Mouse (Mus musculus) gastrocnemius, adult 8-10 months (tissue): ENCODE results near the gene Pde7b. TPM values are rescaled to one million over a fixed set of nuclear protein-coding genes. Genes with fewer than 3 reads are reported as not detected.
"Not testable (repeated sequence)": the region's sequence is repeated elsewhere in the genome, so short reads cannot be mapped to it uniquely, and the experiment has no call there.

Source experiments
- DNase-seq, 2 experiments: peaks; one replicate each; pipeline ENCODE4 v3.0.0; 2022; ENCODE audit warnings: low spot score in 2 of 2
- total RNA-seq, 4 experiments: library from RNA; stranded (reverse); gene quantifications; 2 replicates each; pipeline ENCODE4 v1.2.4; 2022

Pde7b gene
- total RNA-seq, 4 experiments from 2014 or later = 33.5 to 43.1 (median 41.2) TPM

- DNase-seq = peak in 1 of 2 experiments; percentile 21
These were observed 174.1 kb downstream of the Pde7b start for GRCm38 (mm10) chr10:20550771-20551170.

DNA sequence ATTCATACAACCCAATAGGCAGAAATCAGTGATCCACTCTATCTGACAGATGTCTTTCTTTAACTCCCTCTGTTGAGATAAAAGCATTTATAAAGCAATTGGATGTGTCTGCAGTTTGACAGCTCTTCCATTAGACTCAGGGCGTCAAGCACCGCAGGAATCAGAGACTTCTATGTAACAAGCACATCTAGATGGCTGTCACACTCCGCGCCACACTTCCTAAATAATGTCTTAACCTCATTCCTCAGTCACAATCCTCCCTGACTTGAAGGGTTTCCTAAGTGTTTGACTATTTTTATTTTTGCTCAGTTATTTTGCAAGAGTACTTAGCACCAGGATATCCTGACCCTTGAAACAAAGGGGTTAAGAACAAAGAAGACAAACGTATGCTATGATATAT is 174.7 kb downstream of the Pde7b start:
- no peak for DNase-seq

- DNase-seq = peak in 1 of 2 experiments; percentile 13
These were observed 175.8 kb downstream of the Pde7b start for GRCm38 (mm10) chr10:20548833-20549710.

DNA sequence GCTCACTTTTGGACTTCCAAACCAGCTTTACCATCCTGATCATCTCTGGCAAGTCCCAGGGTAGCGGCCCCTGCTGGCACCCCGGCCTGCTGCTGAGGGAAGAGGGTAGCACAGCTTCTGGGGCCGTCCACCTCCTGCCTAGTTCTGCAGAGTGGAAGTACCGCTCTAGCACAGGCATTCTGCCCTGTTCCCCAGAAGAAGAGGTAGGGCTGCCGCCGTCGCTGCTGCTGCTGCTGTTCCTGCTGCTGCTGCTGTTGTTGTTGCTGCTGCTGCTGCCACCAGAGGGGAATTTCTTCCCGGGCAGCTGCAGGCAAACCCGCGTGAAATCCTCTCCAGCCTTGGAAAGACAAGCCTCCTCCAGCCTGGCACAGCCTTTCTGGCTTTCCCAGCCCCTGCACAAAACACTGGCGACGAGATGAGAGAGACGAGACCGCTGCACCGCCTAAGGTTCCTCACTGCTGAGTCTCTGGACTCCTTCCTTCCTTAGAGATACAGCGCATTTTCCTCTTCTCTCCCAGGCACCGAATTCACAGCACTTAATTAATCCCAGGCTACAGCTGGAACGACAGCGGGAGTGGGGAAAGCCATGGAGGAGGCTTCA is 176.8 kb downstream of the Pde7b start:
- DNase-seq = peak in 1 of 2 experiments; percentile 8

DNA sequence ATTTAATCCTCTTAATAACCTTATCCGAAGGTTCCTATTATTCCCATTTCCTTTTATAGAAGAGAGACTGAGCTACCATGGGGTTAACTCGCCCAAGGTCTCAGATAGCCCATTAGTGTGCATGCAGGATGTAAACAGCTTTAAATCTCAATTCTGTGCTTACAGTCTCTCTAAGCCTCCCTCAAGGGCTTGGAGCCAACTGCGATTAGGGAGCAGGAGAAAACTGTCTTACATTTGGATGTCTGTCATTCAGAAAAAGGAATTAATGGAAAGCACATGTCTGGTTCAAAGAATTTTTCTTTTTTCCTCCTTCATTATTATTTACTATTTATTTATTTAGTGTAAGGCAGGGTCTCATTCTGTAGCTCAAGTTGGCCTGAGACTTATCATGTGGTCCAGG is 181.8 kb downstream of the Pde7b start:
- DNase-seq = no peak

GRCm38 (mm10) chr10:20533811-20534210 is 191.1 kb downstream of the Pde7b start:
- no peak for DNase-seq

DNA sequence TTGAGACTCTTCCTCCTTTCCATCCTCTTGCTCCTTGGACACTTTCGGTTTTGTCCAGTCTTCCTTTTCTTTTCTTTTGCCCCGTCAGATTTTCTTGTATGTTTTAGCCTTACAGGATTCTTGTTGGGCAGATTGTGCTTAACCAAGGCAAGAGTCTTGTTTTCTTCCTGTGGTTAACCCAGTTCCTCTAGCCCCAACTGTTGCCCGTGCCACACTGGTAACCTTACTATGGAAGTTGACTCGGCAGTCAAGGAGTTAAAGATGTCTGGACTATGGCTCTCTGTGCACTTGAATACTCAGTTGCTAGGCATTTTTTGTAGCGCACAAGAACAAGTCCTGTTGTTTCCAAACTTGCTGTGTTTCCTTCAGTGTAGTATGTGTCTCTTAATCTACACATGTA is 193.0 kb downstream of the Pde7b start:
- DNase-seq = no peak

DNA sequence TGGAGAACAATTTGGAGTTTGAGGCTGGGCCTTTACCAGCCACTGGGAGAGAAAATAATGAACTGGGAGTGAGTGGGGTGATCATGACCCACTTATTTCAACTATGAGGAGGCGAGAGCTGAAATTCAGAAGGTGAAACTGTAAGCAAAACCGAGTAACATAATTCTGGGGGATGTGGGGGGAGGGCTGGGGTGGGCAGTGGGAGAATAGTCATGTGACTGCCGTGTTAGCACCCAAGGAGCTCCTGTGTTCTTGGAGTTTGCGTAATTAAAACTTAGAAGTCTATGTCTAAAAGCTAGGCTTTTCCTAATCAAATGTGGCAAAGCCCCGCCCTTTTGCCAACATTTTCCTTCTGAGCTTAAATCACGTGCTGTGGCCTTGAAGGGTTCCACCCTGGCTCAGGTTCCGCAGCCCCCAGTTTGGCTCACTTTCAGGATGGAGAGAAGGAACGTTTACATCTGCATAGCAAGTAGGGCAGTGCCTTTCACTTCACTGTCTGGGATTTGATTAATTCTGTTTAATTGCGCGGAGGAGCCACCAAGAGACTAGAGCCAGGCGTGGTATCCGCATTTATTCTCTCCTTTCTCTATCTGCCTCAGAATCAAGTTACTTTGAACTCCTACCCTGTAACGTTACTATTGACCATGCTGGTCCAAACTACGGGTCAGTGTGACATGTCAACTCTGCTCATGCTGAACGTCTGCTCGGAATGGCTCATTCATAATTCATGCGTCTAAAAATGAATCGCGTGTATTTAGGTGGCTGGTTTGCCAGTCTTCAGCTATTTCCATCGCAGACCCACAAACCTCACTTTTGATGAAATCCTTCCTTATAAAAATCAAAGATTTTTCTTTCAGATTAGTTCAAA is 196.1 kb downstream of the Pde7b start:
- no peak for DNase-seq

GRCm38 (mm10) chr10:20527737-20528136 is 197.1 kb downstream of the Pde7b start:
- no peak for DNase-seq

DNA sequence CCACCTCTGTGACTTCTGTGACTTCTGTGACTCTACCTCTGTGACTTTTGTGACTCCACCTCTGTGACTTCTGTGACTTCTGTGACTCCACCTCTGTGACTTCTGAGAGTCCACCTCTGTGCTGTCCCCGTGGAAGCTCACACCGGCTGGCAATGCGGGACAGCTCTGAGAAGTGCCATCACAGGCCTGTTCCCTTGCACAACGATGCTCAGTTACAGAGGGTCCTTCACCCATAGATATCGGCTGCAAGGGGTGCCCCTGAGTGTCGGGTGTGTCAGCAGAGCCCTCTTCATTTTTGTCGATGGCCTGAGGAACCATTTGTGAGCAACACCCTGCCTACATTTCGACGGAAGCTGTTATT is 206.4 kb downstream of the Pde7b start:
- DNase-seq = no peak

- DNase-seq = not testable (repeated sequence)
These were observed 206.9 kb downstream of the Pde7b start for GRCm38 (mm10) chr10:20517756-20518528.

DNA sequence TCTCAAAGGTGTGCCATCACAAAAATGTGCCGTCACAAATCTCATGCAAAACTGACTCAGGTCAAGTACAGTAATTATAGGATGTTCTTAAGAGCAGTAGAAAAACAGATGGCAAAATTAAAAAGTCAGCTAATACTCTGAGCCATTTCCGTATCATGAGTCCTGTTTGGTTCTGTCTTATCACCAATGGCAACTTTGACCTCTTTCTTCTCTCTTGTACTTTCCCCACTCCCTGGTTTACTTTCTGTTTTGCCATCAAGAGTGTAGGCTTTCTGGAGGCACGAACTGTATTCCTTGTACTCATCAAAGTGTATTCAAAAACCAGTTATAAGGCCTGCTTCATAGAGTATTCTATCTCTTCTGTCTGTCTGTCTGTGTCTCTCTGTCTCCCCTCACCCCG is 211.0 kb downstream of the Pde7b start:
- no peak for DNase-seq

- DNase-seq = peak; percentile 32 to 59
These were observed 211.4 kb downstream of the Pde7b start for GRCm38 (mm10) chr10:20513461-20513860.

DNA sequence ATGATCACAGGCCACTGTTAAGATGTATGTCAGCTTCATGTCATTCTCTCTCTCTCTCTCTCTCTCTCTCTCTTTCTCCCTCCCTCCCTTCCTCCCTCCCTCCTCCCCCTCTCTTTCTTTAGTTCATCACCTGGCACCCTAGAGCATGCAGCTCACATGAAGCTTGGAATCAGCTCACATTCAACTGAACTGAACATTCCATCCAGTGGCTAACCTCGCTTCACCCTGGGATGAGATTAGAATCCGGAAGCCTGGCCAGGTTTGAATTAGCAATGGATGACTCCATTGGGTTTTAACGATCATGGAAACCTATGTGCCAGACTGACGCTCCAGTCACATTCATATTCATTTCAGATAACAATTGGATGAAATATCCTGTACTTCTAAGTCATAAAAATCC is 215.1 kb downstream of the Pde7b start:
- DNase-seq = no peak

DNA sequence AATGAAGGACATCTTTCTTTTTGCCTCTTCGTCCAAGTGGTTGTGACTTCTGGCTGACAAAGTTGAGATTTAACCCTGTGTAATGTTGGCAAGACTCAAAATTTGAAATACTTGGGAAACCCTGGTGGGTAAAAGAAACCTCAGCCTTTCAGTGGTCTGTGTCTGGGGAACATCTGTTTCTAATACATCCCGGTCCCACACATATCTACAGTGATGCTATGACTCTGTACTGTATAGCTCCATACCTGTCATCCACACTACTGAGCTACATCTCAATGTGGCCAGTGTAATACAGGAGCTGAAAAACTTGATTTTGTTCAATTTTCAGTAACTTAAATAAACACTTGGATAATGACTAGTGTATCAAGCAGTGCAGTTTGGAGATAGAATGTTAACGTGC is 216.4 kb downstream of the Pde7b start:
- DNase-seq = no peak

- no peak for DNase-seq
These were observed 217.0 kb downstream of the Pde7b start for GRCm38 (mm10) chr10:20507732-20508412.

DNA sequence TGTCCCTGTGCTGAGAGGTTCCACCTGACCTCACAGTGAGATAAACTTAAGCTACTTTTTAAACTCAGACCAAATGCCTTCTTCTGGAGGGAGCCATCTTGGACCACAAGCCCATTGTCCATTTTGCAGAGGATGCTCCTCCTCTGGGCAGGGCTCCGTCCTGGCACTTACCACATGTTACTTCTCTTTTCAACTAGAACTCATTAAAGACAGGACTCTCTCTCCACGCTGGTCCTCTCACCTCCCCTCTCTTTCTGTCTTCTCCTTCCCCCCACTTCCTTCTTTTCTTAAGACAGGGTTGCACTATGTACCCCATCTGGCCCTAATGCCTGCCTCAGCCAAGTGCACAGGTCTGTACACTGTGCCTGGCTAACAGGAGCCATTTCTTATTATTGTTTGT is 217.8 kb downstream of the Pde7b start:
- no peak for DNase-seq

GRCm38 (mm10) chr10:20505454-20505853 is 219.4 kb downstream of the Pde7b start:
- DNase-seq = no peak

GRCm38 (mm10) chr10:20504800-20505199 is 220.1 kb downstream of the Pde7b start:
- no peak for DNase-seq

DNA sequence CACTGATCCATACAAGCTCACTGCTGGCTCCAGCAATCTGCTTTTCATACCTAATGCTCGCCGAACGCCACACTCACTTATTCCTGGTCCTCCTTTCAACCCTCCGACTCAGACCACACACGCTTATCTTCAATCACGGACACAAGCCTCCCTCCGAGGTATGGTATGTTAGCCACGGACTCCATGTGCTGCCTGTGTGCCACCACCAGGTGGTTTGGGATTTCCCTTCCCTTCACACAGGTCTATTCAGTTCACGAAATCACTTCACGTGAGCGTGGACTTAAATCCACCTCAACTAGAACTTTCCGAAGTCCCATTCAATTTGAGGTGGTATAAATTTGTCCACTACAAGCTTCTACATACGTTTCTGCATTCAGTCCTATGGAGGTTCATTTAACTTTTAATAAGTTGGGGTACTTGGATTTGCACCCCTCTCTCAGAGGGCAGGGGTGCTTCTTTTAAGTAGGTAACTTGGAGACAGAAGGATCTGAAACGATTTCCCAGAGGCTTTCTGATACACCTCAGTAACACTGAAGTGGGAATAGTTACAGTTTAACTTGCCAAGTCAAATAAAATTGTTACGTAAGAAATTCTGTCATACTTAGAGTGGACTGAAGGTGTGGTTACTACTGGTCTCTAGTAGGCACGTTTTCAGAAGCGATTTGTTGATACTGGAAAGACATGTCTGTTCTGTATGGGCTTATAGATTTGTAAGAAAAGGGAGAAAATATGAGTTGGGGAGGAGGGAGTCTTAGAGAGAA is 221.4 kb downstream of the Pde7b start:
- no peak for DNase-seq
